Mouse (Mus musculus) bone marrow, adult 2 months (tissue): ENCODE measurements around the gene Zfp641. TPM values are rescaled to one million over a fixed set of nuclear protein-coding genes. Genes with fewer than 3 reads are reported as not detected.
A peak's percentile ranks its signal among the peaks of the same experiment; 100 is the strongest.

Source experiments
- H3K27ac ChIP-seq: fragments of 200-500 bp; 2 replicates; pipeline ENCODE4 v1.5.1; 2012; ENCODE audit warnings: low read depth, mild to moderate bottlenecking, control low read depth, inconsistent platforms, low read length; ENCODE audit not compliant: control insufficient read depth, poor library complexity, insufficient read depth
- H3K4me1 ChIP-seq: fragments of 200-500 bp; 2 replicates; pipeline ENCODE4 v1.6.1; 2011; ENCODE audit warnings: low read length; ENCODE audit not compliant: control insufficient read depth, insufficient read depth
- H3K4me3 ChIP-seq: fragments of 200-500 bp; replicated peaks from 2 replicates; pipeline ENCODE3; 2011; ENCODE audit warnings: mild to moderate bottlenecking, low read depth, low read length, control low read depth; ENCODE audit not compliant: control insufficient read depth
- CTCF ChIP-seq: fragments of 200-500 bp; IDR thresholded peaks from 2 replicates; pipeline ENCODE4 v1.5.1; 2011; ENCODE audit warnings: low read length, control low read depth; ENCODE audit not compliant: control insufficient read depth, insufficient read depth
- POLR2A ChIP-seq: fragments of 200-500 bp; IDR thresholded peaks from 2 replicates; pipeline ENCODE4 v1.6.1; 2011; ENCODE audit warnings: low read depth, mild to moderate bottlenecking, control low read depth, low read length, borderline replicate concordance; ENCODE audit not compliant: control insufficient read depth
- WGBS: fragments of 180-500 bp; shearing (Covaris S2); methylation state at CpG from one replicate; pipeline ENCODE4 v1.1.7; 2018; 5-methylcytosine and 5-hydroxymethylcytosine counted together
- polyA plus RNA-seq: library from polyadenylated mRNA; stranded (reverse); fragments of >200 nt; gene quantifications from 2 replicates; pipeline ENCODE4 v1.2.4, GENCODE M21; 2011; ENCODE audit warnings: low replicate concordance; ENCODE audit not compliant: missing spikeins, insufficient read depth, insufficient read length

Gene Zfp641
- not detected in 2 replicates for polyA plus RNA-seq

DNA sequence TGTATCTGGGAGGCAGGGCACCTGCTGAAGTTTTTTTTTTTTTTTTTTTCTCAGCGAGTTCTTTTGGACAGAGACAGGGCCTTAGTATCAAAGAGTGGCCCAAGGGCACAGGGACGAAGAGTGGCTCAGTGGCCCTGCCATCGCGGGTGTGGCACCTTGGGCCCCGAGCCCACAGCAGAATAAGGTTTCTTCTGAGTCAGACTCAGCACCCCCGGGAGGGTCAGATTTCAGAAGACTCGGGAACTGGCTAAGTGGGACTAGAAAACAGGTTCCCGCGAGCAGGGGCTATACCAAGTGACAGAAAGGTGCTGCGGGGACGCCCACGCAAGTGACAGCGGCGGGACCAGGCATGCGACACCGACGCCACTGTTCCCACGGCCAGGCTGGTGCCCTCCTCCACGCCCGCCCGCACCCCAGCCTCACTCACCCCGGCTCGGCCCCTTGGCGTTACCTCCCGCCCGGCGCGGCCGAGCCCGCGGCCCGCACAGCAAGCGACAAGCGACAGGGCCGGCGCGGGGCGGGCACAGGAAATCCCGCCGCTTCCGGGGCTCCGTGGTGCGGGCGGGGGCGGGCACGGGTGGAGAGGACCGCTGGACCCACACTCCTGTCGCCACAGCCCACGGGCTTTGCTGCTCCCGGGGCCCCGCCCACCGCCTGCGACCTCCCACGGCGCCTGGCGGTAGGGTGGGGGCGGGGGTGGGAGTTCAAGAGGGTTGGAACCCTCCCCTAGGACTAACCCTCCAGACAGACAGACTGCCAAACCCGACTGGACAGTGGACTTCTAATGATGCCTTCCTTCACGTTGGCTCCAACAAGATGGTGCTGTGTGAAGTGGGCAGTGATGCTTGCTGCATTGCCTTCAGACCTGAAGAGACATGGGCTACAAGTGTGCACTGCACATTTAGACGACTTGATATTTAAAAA lies at the start of gene Zfp641:
TSS of gene Zfp641 (minus strand) at position 534 of the 924 bp plus-strand sequence.
- Histone ChIP-seq H3K4me1 (no peaks in the 10 kb centered on the region), H3K4me3 (no peak within 1 kb of the TSS), H3K27ac (no peak within 1 kb of the TSS)
- no peak for TF ChIP-seq CTCF
- WGBS: 5% methylated on average over 58 of the region's 60 CpGs

DNA sequence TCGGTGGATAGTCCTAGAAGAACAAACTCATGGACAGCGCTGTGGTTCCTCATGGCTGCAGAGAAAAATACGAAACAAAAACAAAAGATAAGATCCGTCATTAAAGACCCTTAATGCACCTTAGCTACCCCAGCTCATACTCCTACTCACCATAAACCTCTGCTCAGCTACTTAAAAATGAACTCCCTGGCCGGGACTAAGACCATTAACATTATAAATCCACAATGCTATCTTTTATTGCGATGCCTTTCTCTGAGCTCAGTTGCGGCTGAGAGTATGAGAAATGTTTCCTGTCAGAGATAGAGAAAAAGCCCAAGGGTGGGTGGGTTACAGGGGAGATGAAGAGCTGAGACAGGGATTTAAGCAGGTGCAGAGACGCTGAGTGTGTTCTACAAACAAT lies 44.9 kb upstream of the Zfp641 start, which contains the start of gene Olfr284:
TSS of gene Olfr284 (minus strand) at position 101 of the 400 bp plus-strand sequence.
- Histone ChIP-seq H3K4me1 (no peaks in the 10 kb centered on the region), H3K4me3 (no peak within 1 kb of the TSS), H3K27ac (no peak within 1 kb of the TSS)
- TF ChIP-seq POLR2A (no peak), CTCF (no peak)
- WGBS: 74% methylated on average over 8 of the region's 8 CpGs

DNA sequence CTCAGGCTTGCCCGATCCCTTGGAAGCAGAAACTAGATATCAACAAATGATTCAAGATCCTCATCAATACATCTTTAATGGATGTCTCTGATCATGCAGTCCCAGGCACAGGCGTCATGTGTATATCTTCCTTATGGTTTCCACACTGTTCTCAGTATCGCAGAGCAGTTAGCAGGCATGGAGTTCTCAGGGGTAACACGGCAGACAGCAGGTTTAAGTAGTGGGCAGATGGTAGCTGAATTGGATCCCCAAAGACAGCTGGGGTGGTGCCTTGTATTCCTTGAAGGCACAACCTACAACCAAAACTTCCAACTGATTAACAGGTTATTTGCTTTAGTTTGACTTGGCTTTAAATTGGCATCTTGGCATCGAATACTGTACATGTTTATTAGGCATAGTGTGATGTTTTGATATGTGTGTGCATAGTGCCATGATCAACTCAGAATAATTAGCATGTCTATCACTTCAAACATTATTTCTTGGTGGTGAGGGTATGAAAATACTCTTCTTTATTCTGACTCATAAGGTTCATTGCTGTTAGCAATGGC lies 21.3 kb upstream of the Zfp641 start, which contains the start of gene Olfr285:
TSS of gene Olfr285 (minus strand) at position 177 of the 548 bp plus-strand sequence.
- TF ChIP-seq POLR2A: no peak
- no peak for TF ChIP-seq CTCF
- WGBS: 84% methylated on average over 5 of the region's 5 CpGs
- Histone ChIP-seq H3K4me1 (no peaks in the 10 kb centered on the region), H3K27ac (no peak within 1 kb of the TSS), H3K4me3 (no peak within 1 kb of the TSS)

DNA sequence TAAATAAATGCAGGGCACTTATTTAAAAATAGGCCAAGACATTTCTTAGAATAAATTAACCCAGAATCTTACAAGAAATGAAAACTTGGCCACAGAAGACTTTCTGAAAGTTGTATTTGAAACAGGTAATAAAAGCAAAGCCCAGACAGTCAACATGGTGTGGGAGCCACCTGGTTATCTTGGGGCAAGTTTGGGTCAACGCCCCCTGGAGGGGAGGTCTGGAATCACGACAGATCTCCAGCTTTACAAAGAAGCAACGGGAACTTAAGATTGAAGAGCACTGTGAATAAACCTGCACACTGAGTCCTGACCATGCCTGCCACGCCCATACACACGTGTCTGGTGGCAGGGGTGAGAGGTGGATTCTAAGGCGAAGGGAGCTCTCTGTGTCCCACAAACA lies 19.7 kb upstream of the Zfp641 start:
- H3K4me1 ChIP-seq: no peaks in the 10 kb centered on the region
- no peak overlapping the region for H3K4me3 ChIP-seq
- no peak for TF ChIP-seq POLR2A
- peak; percentile 30; the same call in 1 of the 2 replicates for TF ChIP-seq CTCF
- WGBS: 41% methylated on average over 6 of the region's 6 CpGs
- no peak overlapping the region for H3K27ac ChIP-seq

DNA sequence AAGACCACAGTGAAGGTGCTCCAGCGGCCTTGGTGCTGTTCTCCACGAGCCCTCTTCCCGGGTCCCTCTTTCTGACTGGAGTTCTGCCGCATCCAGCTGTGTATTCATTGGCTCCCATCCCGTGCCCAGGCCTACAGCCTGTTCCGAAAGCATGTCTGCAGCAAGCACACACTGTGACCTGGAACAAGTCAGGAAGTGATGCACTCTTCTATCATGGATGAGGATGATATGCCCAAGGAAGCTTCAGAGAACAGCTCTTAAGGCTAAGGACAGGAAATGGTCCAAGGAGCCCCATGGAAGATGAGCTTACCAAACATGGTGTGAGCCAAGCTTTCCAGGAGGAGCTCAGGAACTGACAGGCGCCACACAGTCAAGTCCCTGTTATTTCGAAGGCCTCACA lies 2.3 kb downstream of the Zfp641 start:
- WGBS: 80% methylated on average over 8 of the region's 8 CpGs
- Histone ChIP-seq H3K27ac (no peak overlapping the region), H3K4me3 (no peak overlapping the region), H3K4me1 (no peaks in the 10 kb centered on the region; the same call in 1 of the 2 replicates)
- TF ChIP-seq CTCF: no peak
- TF ChIP-seq POLR2A: no peak

DNA sequence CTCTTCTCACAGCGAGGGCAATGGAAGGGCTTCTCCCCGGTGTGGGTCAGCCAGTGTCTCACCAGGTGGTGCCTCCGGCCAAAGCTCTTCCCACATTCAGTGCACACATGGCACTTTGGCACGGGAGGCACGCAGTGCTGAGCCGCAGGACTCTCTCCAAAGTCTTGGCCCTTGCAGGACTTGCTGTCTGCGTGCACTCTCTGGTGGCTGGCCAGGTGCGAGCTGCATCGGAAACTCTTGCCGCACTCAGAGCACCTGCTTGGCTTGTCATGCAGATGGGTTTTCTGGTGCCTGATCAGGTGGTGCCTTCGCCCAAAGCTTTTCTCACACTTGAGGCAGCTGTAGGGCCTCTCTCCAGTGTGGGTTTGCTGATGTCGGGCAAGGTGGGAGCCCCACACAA lies 7.4 kb downstream of the Zfp641 start:
- no peak for TF ChIP-seq CTCF
- no peak for TF ChIP-seq POLR2A
- WGBS: 81% methylated on average over 12 of the region's 12 CpGs

DNA sequence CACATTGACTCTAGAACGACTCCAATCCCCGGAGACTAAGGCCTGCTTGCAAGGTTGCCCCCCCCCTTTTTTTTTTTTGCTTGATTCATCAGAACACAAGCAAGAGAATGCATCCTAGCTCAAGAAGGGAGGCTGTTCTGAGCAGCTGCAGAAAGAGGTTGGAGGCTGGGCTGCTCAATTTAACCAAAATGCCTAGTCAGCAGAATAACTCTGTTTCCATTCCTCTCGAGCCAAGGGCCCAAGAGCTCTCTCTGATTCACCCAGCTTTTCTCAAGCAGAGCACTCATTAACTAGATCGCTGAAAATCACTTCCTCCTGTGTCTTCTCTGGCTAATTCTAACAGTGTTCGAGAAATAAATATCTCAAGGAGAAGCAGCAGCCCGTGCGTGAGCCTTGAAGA lies 9.5 kb downstream of the Zfp641 start:
- Histone ChIP-seq H3K4me1 (no peaks in the 10 kb centered on the region; the same call in 1 of the 2 replicates), H3K27ac (no peak overlapping the region), H3K4me3 (no peak overlapping the region)
- TF ChIP-seq POLR2A (no peak), CTCF (no peak)
- WGBS: 77% methylated on average over 7 of the region's 7 CpGs

More for the DNA sequence above, 7.4 kb downstream of the Zfp641 start:
- Histone ChIP-seq H3K27ac (no peak overlapping the region; the same call in 1 of the 2 replicates), H3K4me1 (no peaks in the 10 kb centered on the region; the same call in 1 of the 2 replicates), H3K4me3 (no peak overlapping the region)

DNA sequence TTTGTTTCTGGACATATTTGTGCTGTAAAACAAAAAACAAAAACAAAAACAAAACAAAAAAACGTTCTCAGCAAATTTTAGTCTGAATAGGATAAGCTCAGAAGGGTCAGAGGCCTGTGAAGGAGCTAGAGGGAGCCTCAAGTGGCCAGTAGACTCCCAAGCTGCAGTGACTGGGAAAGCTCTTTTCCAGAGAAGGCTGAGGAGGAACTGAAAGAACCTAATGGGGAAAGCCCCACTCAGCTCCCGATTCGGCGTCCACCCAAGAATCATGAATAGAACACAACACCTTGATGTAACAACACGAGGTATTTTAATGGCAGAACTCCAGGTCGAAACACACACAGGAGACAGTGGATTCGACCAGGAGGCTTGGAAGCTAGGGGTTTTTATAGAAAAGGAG lies 38.2 kb downstream of the Zfp641 start:
- TF ChIP-seq POLR2A (no peak), CTCF (no peak)
- WGBS: 81% methylated on average over 7 of the region's 7 CpGs
- Histone ChIP-seq H3K27ac (no peak overlapping the region), H3K4me3 (no peak overlapping the region), H3K4me1 (no peaks in the 10 kb centered on the region)
